Mouse (Mus musculus) erythroblast, embryonic 14.5 days (primary cell): Measurements from ENCODE around the gene Ece1.

Source experiments
- GATA1 ChIP-seq: IDR thresholded peaks from 2 replicates; pipeline ENCODE4 v1.6.1; 2012; ENCODE audit warnings: low read length, inconsistent platforms, mixed read lengths
- TAL1 ChIP-seq: IDR thresholded peaks from 3 replicates; pipeline ENCODE4 v1.6.1; 2012; ENCODE audit warnings: low read length, inconsistent platforms, mixed read lengths

GRCm38 (mm10) chr4:137855741-137856341 lies 6.2 kb upstream of the Ece1 start:
- TF ChIP-seq GATA1 (no peak), TAL1 (no peak)
